Mouse (Mus musculus) limb, embryonic 10.5 days (tissue): Measurements from ENCODE around the gene Fbxl22. TPM values are rescaled to one million over a fixed set of nuclear protein-coding genes. Genes with fewer than 3 reads are reported as not detected.
A peak's percentile ranks its signal among the peaks of the same experiment; 100 is the strongest.

Source experiments
- DNase-seq: peaks from one replicate; pipeline ENCODE4 v3.0.0-alpha.2; 2017; ENCODE audit warnings: low spot score
- H3K27ac ChIP-seq: fragments of 300-500 bp; sonication (generic); 2 replicates; pipeline ENCODE4 v1.5.1; 2016; ENCODE audit warnings: mild to moderate bottlenecking
- H3K27me3 ChIP-seq: fragments of 300-500 bp; sonication (generic); 2 replicates; pipeline ENCODE4 v1.6.1; 2016; ENCODE audit warnings: low read depth, mild to moderate bottlenecking; ENCODE audit not compliant: poor library complexity, severe bottlenecking
- H3K36me3 ChIP-seq: fragments of 300-500 bp; sonication (generic); 2 replicates; pipeline ENCODE4 v1.6.1; 2016; ENCODE audit warnings: mild to moderate bottlenecking, moderate library complexity
- H3K4me1 ChIP-seq: fragments of 300-500 bp; sonication (generic); 2 replicates; pipeline ENCODE4 v1.6.1; 2016
- H3K4me3 ChIP-seq: fragments of 300-500 bp; sonication (generic); 2 replicates; pipeline ENCODE4 v1.5.1; 2016; ENCODE audit warnings: mild to moderate bottlenecking, moderate library complexity
- H3K9me3 ChIP-seq: fragments of 300-500 bp; sonication (generic); replicated peaks from 2 replicates; pipeline ENCODE4 v1.6.1; 2016; ENCODE audit warnings: mild to moderate bottlenecking
- WGBS: fragments of 180-500 bp; shearing (Covaris S2); methylation state at CpG from one replicate; pipeline ENCODE4 v1.1.7; 2016; 5-methylcytosine and 5-hydroxymethylcytosine counted together
- polyA plus RNA-seq: library from polyadenylated mRNA; unstranded; fragments of >200 nt; fragmentation: Nextera tagmentation; extraction: Ambion mirVana; gene quantifications from 2 replicates; pipeline ENCODE4 v1.2.1, GENCODE M21; 2016

The Fbxl22 gene
- 1.2 and 1.3 TPM in 2 replicates for polyA plus RNA-seq

DNA sequence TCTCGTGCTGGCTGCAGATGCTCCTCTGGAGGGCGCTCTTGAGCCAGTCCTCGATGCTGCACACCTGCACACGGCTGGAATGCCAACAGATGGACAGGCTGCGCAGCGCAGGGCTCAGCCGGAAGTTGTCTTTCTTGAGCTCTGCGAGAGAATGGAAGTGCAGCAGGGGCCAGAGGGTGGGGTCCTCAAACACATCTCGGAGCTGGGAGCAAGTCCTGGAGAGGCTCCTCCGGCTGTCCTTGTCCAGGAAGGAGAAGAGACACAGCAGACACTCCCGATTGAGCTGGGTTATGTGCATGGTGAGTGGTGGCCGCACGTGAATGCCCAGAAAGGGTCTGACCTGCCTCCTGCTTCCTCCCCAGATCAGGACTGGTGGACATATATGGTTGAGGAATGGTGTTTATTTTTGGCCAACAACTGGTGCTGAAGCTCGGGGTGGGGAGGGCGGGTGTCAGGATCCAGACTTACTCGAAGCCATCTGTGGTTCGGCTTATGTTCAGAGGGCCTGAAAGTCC lies at the start of gene Fbxl22:
Gene Fbxl22 (minus strand): TSS at position 338 of the 515 bp plus-strand sequence.
- DNase-seq: peak; percentile 53
- H3K4me3 ChIP-seq: no peak within 1 kb of the TSS
- no peak within 1 kb of the TSS for H3K27ac ChIP-seq
- H3K4me1 ChIP-seq: peaks cover 33% of the 10 kb centered on the region
- no peaks in the 10 kb centered on the region for H3K9me3 ChIP-seq
- H3K27me3 ChIP-seq: no peaks in the 10 kb centered on the region
- 80% methylated on average over 17 of the region's 17 CpGs for WGBS
- peaks cover 69% of the 10 kb centered on the region for H3K36me3 ChIP-seq

DNA sequence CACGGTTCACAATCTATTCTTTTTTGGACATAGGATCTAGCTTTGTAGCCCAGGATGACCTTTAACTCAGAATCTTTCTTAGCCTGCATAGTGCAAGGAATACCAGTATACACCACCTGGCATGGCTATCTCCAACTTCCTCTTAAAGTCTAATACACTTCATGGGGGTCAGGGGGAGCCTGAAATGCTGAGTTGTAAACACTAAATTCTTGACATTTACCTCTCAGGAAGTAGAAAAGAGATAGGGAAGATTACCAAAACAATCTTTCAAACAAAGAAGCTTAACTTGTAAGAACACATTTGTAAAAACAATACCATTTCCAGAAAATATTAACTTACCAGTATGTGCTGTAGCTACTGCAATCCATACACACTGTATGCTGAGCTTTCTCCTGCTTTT lies 47.8 kb upstream of the Fbxl22 start:
- Histone ChIP-seq H3K27ac (no peak overlapping the region), H3K36me3 (peaks cover 17% of the 10 kb centered on the region), H3K4me3 (no peak overlapping the region), H3K9me3 (no peaks in the 10 kb centered on the region), H3K27me3 (no peaks in the 10 kb centered on the region), H3K4me1 (no peaks in the 10 kb centered on the region; the same call in 1 of the 2 replicates)
- 87% methylated on average over 1 of the region's 1 CpGs for WGBS
- no peak for DNase-seq

DNA sequence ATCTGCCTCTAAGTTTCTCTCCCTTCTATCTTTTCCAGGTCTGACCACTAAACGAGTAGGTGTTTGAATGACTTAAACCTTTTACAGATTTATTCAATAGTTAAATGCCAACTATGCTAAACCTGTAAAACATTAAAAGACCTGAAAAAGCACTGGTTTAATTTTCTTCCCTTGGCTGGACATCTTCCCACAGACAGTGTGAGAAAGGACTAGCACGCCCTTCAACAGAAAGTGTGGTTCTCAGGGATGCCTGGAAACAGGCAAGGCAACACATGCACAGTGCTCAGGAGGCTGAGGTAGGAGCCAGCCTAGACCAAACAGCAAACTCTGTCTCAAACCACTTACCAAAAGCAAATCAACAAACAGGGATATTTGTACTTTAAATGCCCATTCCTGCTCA lies 47.1 kb upstream of the Fbxl22 start:
- DNase-seq: no peak
- WGBS: 94% methylated on average over 2 of the region's 2 CpGs
- no peak overlapping the region for H3K27ac ChIP-seq
- no peaks in the 10 kb centered on the region for H3K9me3 ChIP-seq
- H3K4me3 ChIP-seq: no peak overlapping the region
- H3K4me1 ChIP-seq: no peaks in the 10 kb centered on the region
- no peaks in the 10 kb centered on the region for H3K27me3 ChIP-seq
- peaks cover 17% of the 10 kb centered on the region for H3K36me3 ChIP-seq

DNA sequence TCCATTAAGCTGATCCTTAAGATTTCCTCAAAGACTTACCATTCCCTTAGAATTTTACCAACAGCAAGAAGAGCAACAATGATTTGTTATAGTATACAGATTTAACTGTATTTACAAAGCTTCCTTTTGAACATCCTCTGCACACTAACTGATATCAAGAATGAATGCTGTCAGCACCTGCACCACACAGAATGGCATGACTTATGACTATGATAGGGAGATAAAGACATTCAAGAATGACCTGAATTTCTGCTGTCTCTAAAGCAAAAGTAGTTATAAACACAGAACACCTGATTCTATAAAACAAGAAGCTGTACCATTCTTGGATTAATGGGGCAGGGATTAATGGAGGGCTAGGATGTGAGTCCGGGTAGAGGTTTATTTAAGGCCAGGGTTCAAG lies 46.3 kb upstream of the Fbxl22 start:
- no peak for DNase-seq
- H3K27ac ChIP-seq: no peak overlapping the region
- no peaks in the 10 kb centered on the region for H3K9me3 ChIP-seq
- H3K27me3 ChIP-seq: no peaks in the 10 kb centered on the region
- no peak overlapping the region for H3K4me3 ChIP-seq
- no peaks in the 10 kb centered on the region for H3K4me1 ChIP-seq
- peaks cover 20% of the 10 kb centered on the region for H3K36me3 ChIP-seq
- WGBS: 88% methylated on average over 1 of the region's 1 CpGs

DNA sequence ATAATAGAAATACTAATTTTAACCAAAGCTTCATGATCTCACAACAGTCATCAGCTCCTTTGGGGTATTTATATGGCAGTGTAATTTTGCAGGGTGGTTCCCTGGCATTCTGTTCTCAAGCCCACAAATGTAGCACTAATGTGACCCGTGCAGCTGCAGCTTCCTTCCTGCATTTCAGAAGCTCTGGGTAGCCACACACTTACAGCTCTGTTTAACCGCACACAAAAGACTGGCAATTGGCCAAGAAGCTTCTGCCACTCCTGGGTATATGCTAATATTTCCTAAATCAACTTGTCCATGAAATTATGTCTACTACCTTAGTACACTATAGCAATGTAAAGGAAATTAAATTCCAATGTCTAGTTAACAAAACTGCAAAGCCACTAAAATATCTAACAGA lies 45.9 kb upstream of the Fbxl22 start:
- Histone ChIP-seq H3K27ac (no peak overlapping the region), H3K4me3 (no peak overlapping the region), H3K36me3 (peaks cover 24% of the 10 kb centered on the region), H3K9me3 (no peaks in the 10 kb centered on the region), H3K27me3 (no peaks in the 10 kb centered on the region), H3K4me1 (no peaks in the 10 kb centered on the region)
- DNase-seq: no peak
- 89% methylated on average over 2 of the region's 2 CpGs for WGBS

DNA sequence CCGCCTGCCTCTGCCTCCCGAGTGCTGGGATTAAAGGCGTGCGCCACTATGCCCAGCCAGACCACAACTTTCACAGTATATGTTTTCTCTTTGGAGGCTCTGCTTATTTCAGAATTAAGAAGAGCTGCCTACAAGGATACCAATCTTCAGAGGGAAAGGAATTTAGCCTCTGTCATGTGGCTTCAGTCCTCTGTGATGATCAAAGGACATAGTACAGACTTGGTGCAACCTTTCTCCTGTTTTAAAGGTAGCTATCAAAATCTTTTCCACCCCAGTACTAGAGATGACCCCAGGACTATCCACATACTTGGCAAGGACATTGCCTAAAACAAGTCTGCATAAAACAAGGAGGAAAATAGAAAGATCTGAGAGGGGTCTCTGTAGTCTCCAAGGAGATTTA lies 44.6 kb upstream of the Fbxl22 start:
- no peaks in the 10 kb centered on the region for H3K27me3 ChIP-seq
- H3K4me1 ChIP-seq: no peaks in the 10 kb centered on the region
- H3K4me3 ChIP-seq: no peak overlapping the region
- WGBS: 94% methylated on average over 4 of the region's 4 CpGs
- H3K27ac ChIP-seq: no peak overlapping the region
- no peak for DNase-seq
- peaks cover 37% of the 10 kb centered on the region for H3K36me3 ChIP-seq
- no peaks in the 10 kb centered on the region for H3K9me3 ChIP-seq

DNA sequence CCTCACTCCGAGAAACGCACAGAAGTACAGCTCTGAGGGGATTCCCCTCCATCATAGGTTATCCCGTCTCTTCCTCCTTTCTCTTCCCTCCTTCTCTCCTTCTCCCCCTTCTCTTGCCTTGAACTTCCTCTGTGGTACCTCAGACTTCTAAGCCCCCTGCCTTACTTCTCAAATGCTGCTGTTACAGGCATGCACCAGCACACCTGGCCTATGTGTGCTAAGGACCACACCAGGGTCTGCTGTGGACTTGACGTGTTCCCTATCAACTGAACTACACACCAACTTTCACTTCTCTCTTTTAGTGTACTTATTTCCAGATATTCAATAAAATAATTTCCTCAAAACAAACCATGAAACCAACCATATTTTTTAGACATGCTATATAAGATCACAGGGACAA lies 28.4 kb upstream of the Fbxl22 start:
- H3K36me3 ChIP-seq: peaks cover 98% of the 10 kb centered on the region
- WGBS: 88% methylated on average over 4 of the region's 4 CpGs
- H3K27ac ChIP-seq: no peak overlapping the region
- H3K4me1 ChIP-seq: no peaks in the 10 kb centered on the region
- no peak overlapping the region for H3K4me3 ChIP-seq
- H3K27me3 ChIP-seq: no peaks in the 10 kb centered on the region
- no peaks in the 10 kb centered on the region for H3K9me3 ChIP-seq
- DNase-seq: no peak

DNA sequence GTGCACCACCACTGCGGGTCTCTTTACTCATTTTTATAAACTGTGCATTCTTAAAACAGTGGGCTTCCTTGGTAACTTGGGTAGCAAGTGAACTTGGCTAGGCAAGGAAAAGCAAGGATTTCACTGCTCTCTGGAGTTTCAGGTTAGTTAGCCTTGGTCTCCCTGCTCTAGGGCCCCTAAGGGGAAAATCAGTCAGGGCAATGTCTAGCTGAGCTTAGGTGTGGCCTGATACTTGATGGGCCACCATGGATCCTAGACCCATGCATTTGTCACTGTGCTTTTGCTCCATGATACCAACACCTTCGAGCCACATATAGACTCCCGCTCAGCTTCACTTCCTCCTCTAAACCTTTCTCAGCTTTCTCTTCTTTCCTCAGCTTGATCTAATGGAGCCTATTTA lies 7.2 kb upstream of the Fbxl22 start:
- H3K4me1 ChIP-seq: no peaks in the 10 kb centered on the region
- H3K27me3 ChIP-seq: no peaks in the 10 kb centered on the region
- no peak overlapping the region for H3K4me3 ChIP-seq
- no peak for DNase-seq
- H3K9me3 ChIP-seq: no peaks in the 10 kb centered on the region
- H3K36me3 ChIP-seq: peaks cover 99% of the 10 kb centered on the region
- 97% methylated on average over 3 of the region's 3 CpGs for WGBS
- no peak overlapping the region for H3K27ac ChIP-seq

DNA sequence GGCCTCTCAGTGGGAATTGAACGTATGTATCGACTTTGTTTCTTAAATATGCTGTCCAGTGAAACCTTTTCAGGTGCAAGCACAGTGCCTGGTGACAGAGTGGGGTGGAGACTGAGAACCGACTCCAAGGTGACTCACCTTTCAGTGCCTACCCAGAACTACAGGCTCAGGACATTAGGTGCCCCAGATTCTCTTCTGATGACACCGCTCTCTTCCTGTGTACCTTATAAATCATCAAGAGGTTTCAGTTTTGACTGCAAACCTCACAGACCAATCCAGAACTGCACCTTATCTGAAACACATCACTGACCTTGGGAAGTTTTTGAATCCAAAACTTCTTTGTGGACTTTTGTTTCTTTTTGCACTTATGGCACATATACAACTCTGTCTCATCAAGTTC lies 5.9 kb upstream of the Fbxl22 start:
- H3K4me1 ChIP-seq: no peaks in the 10 kb centered on the region
- no peaks in the 10 kb centered on the region for H3K27me3 ChIP-seq
- no peak for DNase-seq
- H3K36me3 ChIP-seq: peaks cover 98% of the 10 kb centered on the region
- no peak overlapping the region for H3K4me3 ChIP-seq
- no peak overlapping the region for H3K27ac ChIP-seq
- no peaks in the 10 kb centered on the region for H3K9me3 ChIP-seq
- 93% methylated on average over 4 of the region's 4 CpGs for WGBS

DNA sequence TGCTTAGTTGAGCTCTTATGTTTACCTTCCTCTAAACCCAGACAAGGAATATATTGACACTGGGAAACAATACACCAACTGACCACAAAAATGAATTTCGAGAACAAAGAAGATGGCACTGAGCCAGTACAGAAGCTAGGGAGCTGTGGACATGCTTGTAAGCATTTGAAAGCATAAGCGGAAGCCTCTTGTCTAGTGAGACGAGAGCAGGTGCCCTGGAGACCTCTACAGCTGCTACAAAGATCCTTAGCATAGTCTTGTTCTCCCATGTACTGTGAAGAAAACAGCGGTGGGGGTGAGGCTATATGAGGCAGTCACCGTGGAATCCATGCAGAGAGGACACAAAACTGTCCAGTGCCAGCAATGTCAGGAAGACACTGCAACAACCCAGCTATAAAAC lies 4.5 kb upstream of the Fbxl22 start:
- no peak overlapping the region for H3K27ac ChIP-seq
- no peaks in the 10 kb centered on the region for H3K9me3 ChIP-seq
- no peak for DNase-seq
- no peak overlapping the region for H3K4me3 ChIP-seq
- H3K36me3 ChIP-seq: peaks cover 99% of the 10 kb centered on the region
- peaks cover 5% of the 10 kb centered on the region; the same call in 1 of the 2 replicates for H3K4me1 ChIP-seq
- no peaks in the 10 kb centered on the region for H3K27me3 ChIP-seq
- WGBS: 92% methylated on average over 5 of the region's 5 CpGs

DNA sequence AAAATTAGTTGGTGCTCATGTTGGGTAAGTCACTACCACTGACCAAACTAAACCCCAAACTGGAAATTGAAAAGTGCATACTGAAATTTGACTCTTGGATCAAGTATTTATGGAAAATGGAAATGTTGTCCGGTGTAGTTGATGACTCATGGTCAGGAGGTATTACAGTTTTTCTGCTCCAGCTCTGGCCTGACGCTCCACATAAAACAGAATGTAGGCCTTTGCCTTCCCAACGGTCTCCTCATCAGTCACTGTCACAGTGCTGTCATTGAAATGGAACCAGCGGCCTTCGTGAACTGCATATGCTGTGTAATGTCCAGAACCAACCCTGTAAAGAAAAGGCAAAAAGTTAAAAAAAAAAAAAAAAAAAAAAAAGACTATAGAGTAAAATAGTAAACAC lies 3.9 kb upstream of the Fbxl22 start:
- peaks cover 10% of the 10 kb centered on the region; the same call in 1 of the 2 replicates for H3K4me1 ChIP-seq
- 88% methylated on average over 5 of the region's 5 CpGs for WGBS
- H3K36me3 ChIP-seq: peaks cover 97% of the 10 kb centered on the region

DNA sequence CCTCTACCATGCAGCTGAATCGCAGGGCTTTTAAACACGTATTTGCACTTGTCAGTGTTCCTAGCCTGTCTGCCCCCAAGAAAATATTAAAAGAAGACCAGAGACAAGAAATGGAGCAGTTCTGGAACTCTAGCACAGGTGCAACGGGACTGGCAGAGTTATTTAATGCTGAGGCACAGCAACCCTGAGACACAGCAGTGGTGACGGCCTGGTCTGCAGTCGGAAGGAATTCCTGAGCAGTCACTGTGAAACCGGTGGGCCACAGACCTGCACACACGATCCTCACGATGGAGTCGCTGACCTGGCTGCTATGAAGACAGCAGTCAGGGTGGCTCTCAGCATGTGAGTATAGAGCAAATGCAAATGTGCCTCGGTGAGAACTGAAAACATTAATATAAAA lies 3.4 kb upstream of the Fbxl22 start:
- WGBS: 96% methylated on average over 10 of the region's 10 CpGs
- Histone ChIP-seq H3K27ac (no peak overlapping the region), H3K9me3 (no peaks in the 10 kb centered on the region), H3K4me1 (peaks cover 14% of the 10 kb centered on the region; the same call in 1 of the 2 replicates), H3K36me3 (peaks cover 92% of the 10 kb centered on the region), H3K27me3 (no peaks in the 10 kb centered on the region), H3K4me3 (no peak overlapping the region)
- DNase-seq: no peak

More for the DNA sequence above, 3.9 kb upstream of the Fbxl22 start:
- H3K4me3 ChIP-seq: no peak overlapping the region
- H3K27ac ChIP-seq: no peak overlapping the region
- H3K27me3 ChIP-seq: no peaks in the 10 kb centered on the region
- no peak for DNase-seq
- H3K9me3 ChIP-seq: no peaks in the 10 kb centered on the region

DNA sequence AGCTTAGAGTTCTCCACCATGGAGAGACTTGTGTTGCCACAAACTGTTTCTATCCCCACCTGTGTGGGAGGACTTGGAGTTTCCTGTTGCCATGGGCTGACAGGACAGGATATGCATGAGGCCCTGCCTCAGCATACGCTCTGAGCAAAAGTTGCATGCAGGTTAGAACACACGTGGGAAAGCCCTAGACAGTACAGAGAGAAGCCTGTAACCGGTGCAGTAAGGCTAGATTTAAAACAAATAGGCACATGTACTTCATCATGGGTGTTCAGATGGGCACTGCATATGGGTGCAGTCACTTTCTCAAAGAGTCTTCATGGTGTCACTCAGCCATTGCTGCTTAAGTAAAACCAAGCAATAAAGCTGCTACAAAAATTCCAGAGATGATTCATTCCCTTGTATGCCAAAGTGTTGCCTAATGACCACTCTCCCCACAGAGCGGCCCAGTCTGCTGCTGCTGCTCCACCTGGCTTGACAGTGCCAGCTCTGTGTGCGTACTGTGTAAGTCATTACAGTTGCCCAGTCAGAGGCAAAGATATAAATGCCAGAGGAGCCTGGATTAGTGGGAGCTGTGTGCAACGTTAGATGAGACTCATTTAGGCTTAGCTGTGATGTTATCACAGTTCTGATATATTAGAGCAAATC lies 2.0 kb upstream of the Fbxl22 start:
- no peak overlapping the region for H3K4me3 ChIP-seq
- H3K36me3 ChIP-seq: peaks cover 79% of the 10 kb centered on the region
- no peak overlapping the region for H3K27ac ChIP-seq
- WGBS: 90% methylated on average over 6 of the region's 6 CpGs
- H3K27me3 ChIP-seq: no peaks in the 10 kb centered on the region
- H3K9me3 ChIP-seq: no peaks in the 10 kb centered on the region
- no peak for DNase-seq
- peaks cover 23% of the 10 kb centered on the region for H3K4me1 ChIP-seq
